In genomic region chr12:81702903-81703302, GRCm38 (mm10) we compare ENCODE assay signal across 12 mouse cellular contexts.
DNase-seq lines count a peak whose midpoint lies in the region; ATAC-seq and TF ChIP-seq lines count a peak whose summit lies in the region.
"Had no signal": no experiment of that assay in that cellular context is flagged by ENCODE, and none has a peak within 500 bp of the region (broad histone marks: within the 10 kb centered on the region; RNA-seq: fewer than 3 reads in every experiment).

No protein-coding gene starts in this region.

- intact Hi-C loops in left cerebral cortex, postnatal 25 days (cut with DNase I) = loop anchor here (2.0 to 5.0 kb wide), 2 partner anchors 84 to 721 kb away; no protein-coding TSS in a partner anchor

- WGBS in hindbrain, postnatal 0 days = 3% methylated on average over 1 of the region's 1 CpGs
- 14% methylated on average over 1 of the region's 1 CpGs for WGBS in hindbrain, embryonic 12.5 days

- ATAC-seq in hindbrain, postnatal 0 days = no peak
- ATAC-seq in hindbrain, embryonic 12.5 days (ENCODE audit: low FRiP score) = no peak
- 0 out of 2 replicates have a peak, but pooled peaks have one; percentile 35 for ATAC-seq in granulocyte monocyte progenitor cell, adult 5-6 weeks (replicated peaks; ENCODE audit: poor library complexity, severe bottlenecking)

- peak; percentile 55 for TF ChIP-seq CTCF in hindbrain, postnatal 0 days (IDR thresholded peaks at IDR 0.05; ENCODE audit: low read depth)

- no peak overlapping the region for H3K4me2 ChIP-seq in hindbrain, postnatal 0 days (ENCODE audit: low read depth, low read length)
- H3K4me2 ChIP-seq in hindbrain, embryonic 12.5 days (replicated peaks) = no peak overlapping the region
- H3K4me2 ChIP-seq: embryonic facial prominence, embryonic 12.5 days; lung, embryonic 15.5 days had no signal

- no peak overlapping the region for H3K27ac ChIP-seq in hindbrain, postnatal 0 days
- H3K27ac ChIP-seq in hindbrain, embryonic 12.5 days = no peak overlapping the region
- H3K27ac ChIP-seq: lung, embryonic 15.5 days had no signal

- no peaks in the 10 kb centered on the region for H3K27me3 ChIP-seq in hindbrain, postnatal 0 days (ENCODE audit: insufficient read depth, low read length)
- no peaks in the 10 kb centered on the region for H3K27me3 ChIP-seq in hindbrain, embryonic 12.5 days
- H3K27me3 ChIP-seq: embryonic facial prominence, embryonic 12.5 days; lung, embryonic 15.5 days had no signal

- 0 out of 2 replicates have a peak, but pooled peaks cover 3% of the 10 kb centered on the region for H3K9me3 ChIP-seq in hindbrain, postnatal 0 days (ENCODE audit: low read length)
- peaks cover 6% of the 10 kb centered on the region; the same call in 1 of the 2 replicates for H3K9me3 ChIP-seq in hindbrain, embryonic 12.5 days (replicated peaks)
- H3K9me3 ChIP-seq: embryonic facial prominence, embryonic 12.5 days; lung, embryonic 15.5 days had no signal

- no peaks in the 10 kb centered on the region for H3K4me1 ChIP-seq in hindbrain, postnatal 0 days (ENCODE audit: insufficient read depth, low read length)
- no peaks in the 10 kb centered on the region for H3K4me1 ChIP-seq in hindbrain, embryonic 12.5 days
- H3K4me1 ChIP-seq: embryonic facial prominence, embryonic 12.5 days had no signal

- H3K9ac ChIP-seq in hindbrain, postnatal 0 days (replicated peaks; ENCODE audit: low read length) = no peak overlapping the region
- H3K9ac ChIP-seq in hindbrain, embryonic 12.5 days = no peak overlapping the region
- H3K9ac ChIP-seq: embryonic facial prominence, embryonic 12.5 days; lung, embryonic 15.5 days had no signal

- H3K4me3 ChIP-seq in hindbrain, postnatal 0 days (ENCODE audit: low read length) = no peak overlapping the region
- H3K4me3 ChIP-seq in hindbrain, embryonic 12.5 days = no peak overlapping the region
- H3K4me3 ChIP-seq: embryonic facial prominence, embryonic 12.5 days; lung, embryonic 15.5 days had no signal

- no peaks in the 10 kb centered on the region for H3K36me3 ChIP-seq in hindbrain, postnatal 0 days (ENCODE audit: insufficient read depth, low read length)
- no peaks in the 10 kb centered on the region for H3K36me3 ChIP-seq in hindbrain, embryonic 12.5 days
- H3K36me3 ChIP-seq: embryonic facial prominence, embryonic 12.5 days; lung, embryonic 15.5 days had no signal

- peak; percentile 82 for DNase-seq in hindbrain, postnatal 0 days (ENCODE audit: low spot score)
- DNase-seq in 3T3-L1 (ENCODE audit: low read depth, low spot score) (peak; percentile 49), A20 (ENCODE audit: low read depth, low spot score) (peak; percentile 24)
- DNase-seq in left cerebral cortex, postnatal 25 days (ENCODE audit: low spot score in 2 of 2) = no peak
- no peak for DNase-seq in right cerebral cortex, adult 2 months (ENCODE audit: low spot score in 2 of 2)
- DNase-seq: heart, postnatal 14 days; kidney, adult 9 months; thymus, postnatal 14 days had no signal

Comparison
In these comparisons a context has a peak if more than half of its experiments do, and no peak if none do; other contexts are left out.
1. DNase-seq: peak in hindbrain, postnatal 0 days (single experiment), 3T3-L1 (single experiment) and A20 (single experiment); none in left cerebral cortex, postnatal 25 days (0 of 2) and right cerebral cortex, adult 2 months (0 of 2).